Mouse (Mus musculus) urinary bladder, adult 2 months (tissue): Measurements from ENCODE around the gene Ctbp2. TPM values are rescaled to one million over a fixed set of nuclear protein-coding genes. Genes with fewer than 3 reads are reported as not detected.

Experiments used
- polyA plus RNA-seq: library from polyadenylated mRNA; depleted of rRNA; stranded (reverse); fragments of >200 nt; gene quantifications from 2 replicates; pipeline ENCODE4 v1.2.3, GENCODE M21; 2012; rRNA removed

Gene Ctbp2
- polyA plus RNA-seq, 1 experiment = 99.4 TPM

Other genes starting within 250 kb of the Ctbp2 start
- 22.4 and 24.2 TPM in 2 replicates for gene Zranb1, start 193.2 kb downstream of the Ctbp2 start, polyA plus RNA-seq
- gene Fgfr2, start 1.0 kb downstream of the Ctbp2 start, polyA plus RNA-seq = 80.2 and 89.9 TPM in 2 replicates